ENCODE assay signal across 18 mouse cellular contexts in genomic region chr4:65350521-65350920, GRCm38 (mm10).
DNase-seq lines count a peak whose midpoint lies in the region; ATAC-seq and TF ChIP-seq lines count a peak whose summit lies in the region.
"Had no signal": no experiment of that assay in that cellular context is flagged by ENCODE, and none has a peak within 500 bp of the region (broad histone marks: within the 10 kb centered on the region; RNA-seq: fewer than 3 reads in every experiment).

No protein-coding gene starts in this region.

- H3K9me3 ChIP-seq in lung, embryonic 14.5 days (ENCODE audit: low read depth, low read length) = no peaks in the 10 kb centered on the region
- H3K9me3 ChIP-seq: forebrain, embryonic 12.5 days; heart, embryonic 13.5 days; intestine, embryonic 15.5 days; limb, embryonic 10.5 days; midbrain, embryonic 10.5 days had no signal

- intact Hi-C loops in gastrocnemius, adult 2 months (cut with DNase I) = no loop called here

- H3K27ac ChIP-seq in gastrocnemius, adult 2 months = no peak overlapping the region
- no peak overlapping the region for H3K27ac ChIP-seq in lung, embryonic 14.5 days (ENCODE audit: low read depth)
- H3K27ac ChIP-seq in layer of hippocampus, adult 2 months = no peak overlapping the region
- H3K27ac ChIP-seq: forebrain, embryonic 12.5 days; heart, embryonic 13.5 days; intestine, embryonic 15.5 days; limb, embryonic 10.5 days; midbrain, embryonic 10.5 days had no signal

- H3K9ac ChIP-seq in lung, embryonic 14.5 days = no peak overlapping the region
- H3K9ac ChIP-seq: forebrain, embryonic 12.5 days; heart, embryonic 13.5 days; intestine, embryonic 15.5 days had no signal

- no peak overlapping the region for H3K4me3 ChIP-seq in gastrocnemius, adult 2 months
- H3K4me3 ChIP-seq in lung, embryonic 14.5 days (ENCODE audit: low read depth, low read length) = no peak overlapping the region
- H3K4me3 ChIP-seq in layer of hippocampus, adult 2 months = no peak overlapping the region
- H3K4me3 ChIP-seq: forebrain, embryonic 12.5 days; heart, embryonic 13.5 days; intestine, embryonic 15.5 days; limb, embryonic 10.5 days; midbrain, embryonic 10.5 days had no signal

- no peaks in the 10 kb centered on the region for H3K36me3 ChIP-seq in lung, embryonic 14.5 days (ENCODE audit: insufficient read depth)
- H3K36me3 ChIP-seq: G1E; heart, embryonic 13.5 days; intestine, embryonic 15.5 days; limb, embryonic 10.5 days had no signal

- no peaks in the 10 kb centered on the region for H3K4me1 ChIP-seq in lung, embryonic 14.5 days (ENCODE audit: insufficient read depth)
- H3K4me1 ChIP-seq: forebrain, embryonic 12.5 days; heart, embryonic 13.5 days; intestine, embryonic 15.5 days; limb, embryonic 10.5 days had no signal

- no peak for TF ChIP-seq CTCF in gastrocnemius, adult 2 months (IDR thresholded peaks at IDR 0.05)
- no peak for TF ChIP-seq CTCF in lung, embryonic 14.5 days (IDR thresholded peaks at IDR 0.05; ENCODE audit: low read depth)
- TF ChIP-seq CTCF in layer of hippocampus, adult 2 months (conservative IDR thresholded peaks at IDR 0.05) = no peak

- H3K4me2 ChIP-seq in lung, embryonic 14.5 days = no peak overlapping the region
- H3K4me2 ChIP-seq: forebrain, embryonic 12.5 days; heart, embryonic 13.5 days; intestine, embryonic 15.5 days had no signal

- DNase-seq in gastrocnemius, adult 2 months = peak; percentile 18
- DNase-seq in gastrocnemius, postnatal 10 days = no peak
- DNase-seq in lung, embryonic 14.5 days = peak; percentile 77
- DNase-seq in lung, postnatal 4 days = no peak
- DNase-seq in 3T3-L1 (ENCODE audit: low read depth, low spot score) = peak; percentile 22
- DNase-seq in mesoderm, embryonic 11.5 days (ENCODE audit: low read depth, low spot score) = peak; percentile 20
- no peak for DNase-seq in layer of hippocampus, adult 2 months (ENCODE audit: low spot score in 2 of 2)
- DNase-seq: adrenal gland, postnatal 14 days; cerebellum, adult 9-11 months; heart, postnatal 36 days; kidney, postnatal 36 days; thymus, postnatal 25 days had no signal

- ATAC-seq in lung, embryonic 14.5 days (ENCODE audit: insufficient read depth) = peak; percentile 85; the same call in 1 of the 2 replicates
- ATAC-seq: intestine, embryonic 15.5 days had no signal

- 34% methylated on average over 7 of the region's 7 CpGs for WGBS in lung, embryonic 14.5 days

- H3K27me3 ChIP-seq in lung, embryonic 14.5 days (ENCODE audit: insufficient read depth, low read length) = no peaks in the 10 kb centered on the region
- H3K27me3 ChIP-seq: forebrain, embryonic 12.5 days; heart, embryonic 13.5 days; intestine, embryonic 15.5 days had no signal

Comparison
In these comparisons a context has a peak if more than half of its experiments do, and no peak if none do; other contexts are left out.
1. DNase-seq: peak in gastrocnemius, adult 2 months (single experiment), lung, embryonic 14.5 days (single experiment), 3T3-L1 (single experiment) and mesoderm, embryonic 11.5 days (single experiment); none in gastrocnemius, postnatal 10 days (single experiment), lung, postnatal 4 days (0 of 2) and layer of hippocampus, adult 2 months (0 of 2).